Mouse (Mus musculus): Measurements from ENCODE around the gene Mmd2. TPM values are rescaled to one million over a fixed set of nuclear protein-coding genes. Genes with fewer than 3 reads are reported as not detected.

Gene Mmd2
- total and polyA plus RNA-seq, 3 experiments = not detected

DNA sequence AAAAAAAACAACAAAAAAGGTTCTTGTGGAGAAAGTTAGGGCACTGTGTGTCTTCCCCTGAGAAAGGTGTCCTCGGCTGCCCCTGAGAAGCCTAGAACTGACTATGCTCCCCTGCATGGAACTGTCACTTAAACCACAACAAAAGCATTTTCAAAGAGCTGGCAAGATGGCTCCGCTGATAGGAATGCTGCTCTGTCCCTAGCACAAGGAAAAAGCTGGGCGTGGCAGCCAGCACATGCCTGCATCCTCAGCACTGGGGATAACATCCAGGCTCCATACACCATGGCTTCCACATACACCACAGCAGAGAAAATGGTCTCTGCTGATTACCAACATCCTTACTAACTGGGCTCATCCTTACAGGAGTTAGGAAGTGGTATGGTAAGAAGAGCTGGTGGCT lies 61.5 kb downstream of the Mmd2 start:
- TF ChIP-seq CHD2 (IDR thresholded peaks at IDR 0.05; ENCODE audit: low read length) = no peak
- TF ChIP-seq JUND (conservative IDR thresholded peaks at IDR 0.05; ENCODE audit: low read depth, low read length) = no peak
- TF ChIP-seq RAD21 (IDR thresholded peaks at IDR 0.05; ENCODE audit: low read depth, low read length) = no peak
- no peak for TF ChIP-seq EP300 (IDR thresholded peaks at IDR 0.05; ENCODE audit: low read length)
- no peak for TF ChIP-seq MXI1 (IDR thresholded peaks at IDR 0.05; ENCODE audit: low read depth, low read length)
- no peak for TF ChIP-seq MYC (IDR thresholded peaks at IDR 0.05; ENCODE audit: low read depth, low read length)
- TF ChIP-seq USF1 (IDR thresholded peaks at IDR 0.05; ENCODE audit: low read depth, low read length) = no peak
- no peak for TF ChIP-seq POLR2AphosphoS2 (IDR thresholded peaks at IDR 0.05; ENCODE audit: low read depth, low read length)
- no peak for TF ChIP-seq UBTF (IDR thresholded peaks at IDR 0.05; ENCODE audit: low read depth, low read length)
- TF ChIP-seq ELF1 (IDR thresholded peaks at IDR 0.05; ENCODE audit: low read depth, low read length) = no peak
- TF ChIP-seq MAZ (IDR thresholded peaks at IDR 0.05; ENCODE audit: low read depth, low read length) = no peak
- TF ChIP-seq POLR2A (IDR thresholded peaks at IDR 0.05; ENCODE audit: low read depth, low read length) = no peak
- TF ChIP-seq CTCF (conservative IDR thresholded peaks at IDR 0.05 in 1 of 2, IDR thresholded peaks at IDR 0.05 in 1 of 2; ENCODE audit: low read depth in 2 of 2, low read length in 2 of 2) = no peak
- TF ChIP-seq MEF2A (IDR thresholded peaks at IDR 0.05; ENCODE audit: borderline replicate concordance, low read depth, low read length) = no peak
- Histone ChIP-seq H3K9me3 (replicated peaks; ENCODE audit: low read length) (peaks cover 10% of the 10 kb centered on the region), H3K9ac (ENCODE audit: insufficient read depth, low read depth) (no peak overlapping the region), H3K79me2 (replicated peaks; ENCODE audit: control insufficient read depth, extremely low read depth, insufficient read depth, poor library complexity, severe bottlenecking) (no peaks in the 10 kb centered on the region), H3K4me2 (ENCODE audit: insufficient read depth, low read depth, poor library complexity, severe bottlenecking) (no peak overlapping the region), H3K27ac (ENCODE audit: insufficient read depth, low read depth) (no peak overlapping the region), H3K4me3 (replicated peaks in 1 of 3; ENCODE audit: low read depth in 2 of 3, low read length in 2 of 3, poor library complexity in 1 of 3) (no peak overlapping the region), H3K36me3 (replicated peaks in 1 of 2; ENCODE audit: control insufficient read depth in 1 of 2, insufficient read depth in 1 of 2, low read length in 1 of 2) (no peaks in the 10 kb centered on the region), H3K27me3 (replicated peaks) (no peaks in the 10 kb centered on the region), H3K4me1 (ENCODE audit: control insufficient read depth in 1 of 2, insufficient read depth in 2 of 2) (no peaks in the 10 kb centered on the region)
- dilution Hi-C loops (cut with MboI; ENCODE audit: extremely low pct_ligation_motif_present, extremely low pct_unique_long_range_greater_than_20kb, low sequenced_read_pairs) = no loop called here
- in situ Hi-C loops (cut with MboI; ENCODE audit: low pct_ligation_motif_present, low pct_unique_long_range_greater_than_20kb, low sequenced_read_pairs) = no loop called here
- no peak for DNase-seq (ENCODE audit: extremely low read depth)

DNA sequence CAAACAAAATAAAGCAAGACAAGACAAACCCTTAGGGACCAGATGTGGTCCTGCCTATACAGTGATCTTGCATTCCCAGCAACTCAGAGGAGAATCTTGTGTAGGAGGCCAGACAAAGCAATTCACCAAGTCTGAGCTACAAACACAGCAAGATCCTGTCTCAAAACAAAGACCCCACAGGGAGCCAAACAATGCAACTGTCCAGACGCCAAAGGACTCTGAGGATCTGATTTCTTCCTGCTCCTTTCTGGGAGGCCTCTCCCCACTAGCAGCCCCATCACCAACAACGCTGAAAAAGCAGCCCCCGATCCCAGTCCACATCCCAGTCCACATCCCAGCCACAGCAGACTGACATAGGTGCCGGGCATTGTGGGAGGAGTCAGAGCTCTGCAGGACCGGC lies 62.3 kb downstream of the Mmd2 start:
- Histone ChIP-seq H3K27ac (ENCODE audit: insufficient read depth, low read depth) (no peak overlapping the region), H3K36me3 (replicated peaks in 1 of 2; ENCODE audit: control insufficient read depth in 1 of 2, insufficient read depth in 1 of 2, low read length in 1 of 2) (no peaks in the 10 kb centered on the region), H3K9me3 (replicated peaks; ENCODE audit: low read length) (peaks cover 10% of the 10 kb centered on the region), H3K4me3 (replicated peaks in 1 of 3; ENCODE audit: low read depth in 2 of 3, low read length in 2 of 3, poor library complexity in 1 of 3) (no peak overlapping the region), H3K27me3 (replicated peaks) (no peaks in the 10 kb centered on the region), H3K9ac (ENCODE audit: insufficient read depth, low read depth) (no peak overlapping the region), H3K4me2 (ENCODE audit: insufficient read depth, low read depth, poor library complexity, severe bottlenecking) (no peak overlapping the region), H3K79me2 (replicated peaks; ENCODE audit: control insufficient read depth, extremely low read depth, insufficient read depth, poor library complexity, severe bottlenecking) (no peaks in the 10 kb centered on the region), H3K4me1 (ENCODE audit: control insufficient read depth in 1 of 2, insufficient read depth in 2 of 2) (no peaks in the 10 kb centered on the region)
- no peak for TF ChIP-seq MEF2A (IDR thresholded peaks at IDR 0.05; ENCODE audit: borderline replicate concordance, low read depth, low read length)
- no peak for TF ChIP-seq ELF1 (IDR thresholded peaks at IDR 0.05; ENCODE audit: low read depth, low read length)
- no peak for TF ChIP-seq HCFC1 (IDR thresholded peaks at IDR 0.05; ENCODE audit: low read depth, low read length)
- no peak for TF ChIP-seq EP300 (IDR thresholded peaks at IDR 0.05; ENCODE audit: low read length)
- TF ChIP-seq TBP (conservative IDR thresholded peaks at IDR 0.05; ENCODE audit: low read depth, low read length) = no peak
- TF ChIP-seq TCF12 (IDR thresholded peaks at IDR 0.05; ENCODE audit: low read depth, low read length) = no peak
- no peak for TF ChIP-seq IRF4 (IDR thresholded peaks at IDR 0.05; ENCODE audit: low read depth, low read length)
- TF ChIP-seq USF1 (IDR thresholded peaks at IDR 0.05; ENCODE audit: low read depth, low read length) = no peak
- TF ChIP-seq POLR2A (IDR thresholded peaks at IDR 0.05; ENCODE audit: low read depth, low read length) = no peak
- no peak for TF ChIP-seq MYC (IDR thresholded peaks at IDR 0.05; ENCODE audit: low read depth, low read length)
- in situ Hi-C loops (cut with MboI; ENCODE audit: low pct_ligation_motif_present, low pct_unique_long_range_greater_than_20kb, low sequenced_read_pairs) (no loop called here), dilution Hi-C loops (cut with MboI; ENCODE audit: extremely low pct_ligation_motif_present, extremely low pct_unique_long_range_greater_than_20kb, low sequenced_read_pairs) (no loop called here)
- DNase-seq (ENCODE audit: extremely low read depth) = no peak
